Mouse (Mus musculus): ENCODE results near the gene Met.

The Met gene

GRCm38 (mm10) chr6:17492062-17492461 is 28.5 kb downstream of the Met start:
- DNase-seq: no peak

GRCm38 (mm10) chr6:17495413-17495812 is 31.8 kb downstream of the Met start:
- no peak for DNase-seq

- no peak for DNase-seq
Measured at GRCm38 (mm10) chr6:17497366-17497765, 33.8 kb downstream of the Met start.

GRCm38 (mm10) chr6:17498801-17499200 is 35.2 kb downstream of the Met start:
- no peak for DNase-seq

GRCm38 (mm10) chr6:17501440-17501839 is 37.8 kb downstream of the Met start:
- DNase-seq: no peak

GRCm38 (mm10) chr6:17502311-17502710 is 38.7 kb downstream of the Met start:
- DNase-seq: no peak

- DNase-seq: peak in 1 of 2 experiments; percentile 77
Measured at GRCm38 (mm10) chr6:17503724-17504123, 40.1 kb downstream of the Met start.

- no peak for DNase-seq
Measured at GRCm38 (mm10) chr6:17505530-17505929, 41.9 kb downstream of the Met start.

- peak; percentile 58 to 73 for DNase-seq
Measured at GRCm38 (mm10) chr6:17506831-17507230, 43.2 kb downstream of the Met start.

- no peak for DNase-seq
Measured at GRCm38 (mm10) chr6:17508184-17508583, 44.6 kb downstream of the Met start.

GRCm38 (mm10) chr6:17508604-17509372 is 45.2 kb downstream of the Met start:
- no peak for DNase-seq

GRCm38 (mm10) chr6:17513381-17513780 is 49.8 kb downstream of the Met start:
- DNase-seq: no peak

GRCm38 (mm10) chr6:17515775-17516460 is 52.3 kb downstream of the Met start:
- DNase-seq: no peak

GRCm38 (mm10) chr6:17521901-17522717 is 58.5 kb downstream of the Met start:
- peak in 1 of 2 experiments; percentile 22 for DNase-seq

- DNase-seq: no peak
Measured at GRCm38 (mm10) chr6:17522917-17523316, 59.3 kb downstream of the Met start.

- DNase-seq: no peak
Measured at GRCm38 (mm10) chr6:17529490-17530269, 66.1 kb downstream of the Met start.

- peak; percentile 53 to 63 for DNase-seq
Measured at GRCm38 (mm10) chr6:17541615-17542014, 78.0 kb downstream of the Met start.

GRCm38 (mm10) chr6:17542383-17542782 is 78.8 kb downstream of the Met start:
- DNase-seq: no peak

GRCm38 (mm10) chr6:17545480-17545879 is 81.9 kb downstream of the Met start:
- DNase-seq: no peak

GRCm38 (mm10) chr6:17546341-17546740 is 82.7 kb downstream of the Met start:
- peak in 1 of 2 experiments; percentile 18 for DNase-seq

GRCm38 (mm10) chr6:17546825-17547224 is 83.2 kb downstream of the Met start:
- DNase-seq: peak in 1 of 2 experiments; percentile 38

- DNase-seq: peak in 1 of 2 experiments; percentile 30
Measured at GRCm38 (mm10) chr6:17548786-17549185, 85.2 kb downstream of the Met start.

GRCm38 (mm10) chr6:17549645-17550044 is 86.0 kb downstream of the Met start:
- DNase-seq: no peak
